Mouse (Mus musculus) E14TG2a.4 (cell line): ENCODE data around the gene Ngrn.

ENCODE experiments used
- CTCF ChIP-seq: conservative IDR thresholded peaks from 2 replicates; pipeline ENCODE4 v1.5.1; 2014; ENCODE audit warnings: low read length
- NANOG ChIP-seq: IDR thresholded peaks from 2 replicates; pipeline ENCODE4 v1.6.1; 2014; ENCODE audit warnings: borderline replicate concordance, low read length, mixed read lengths
- POU5F1 ChIP-seq: IDR thresholded peaks from 2 replicates; pipeline ENCODE4 v1.6.1; 2014; ENCODE audit warnings: low read length, borderline replicate concordance

DNA sequence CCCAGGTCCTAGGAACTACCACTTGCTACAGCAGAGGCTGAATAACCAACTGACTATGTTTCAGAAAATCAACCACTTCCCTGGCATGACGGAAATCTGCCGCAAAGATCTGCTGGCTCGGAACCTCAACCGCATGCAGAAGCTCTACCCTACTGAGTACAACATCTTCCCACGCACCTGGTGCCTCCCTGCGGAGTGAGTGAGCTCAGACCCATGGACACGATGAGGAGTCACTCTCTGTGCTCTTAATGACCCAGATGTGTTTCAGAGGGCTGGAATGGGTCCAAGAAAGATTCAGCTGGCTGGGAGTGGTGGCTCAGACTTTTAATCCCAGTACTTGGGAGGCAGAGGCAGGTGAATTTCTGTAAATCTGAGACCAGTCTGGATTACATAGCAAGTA is 8.6 kb upstream of the Ngrn start:
- TF ChIP-seq CTCF (no peak), POU5F1 (no peak), NANOG (no peak)
